Mouse (Mus musculus) neural tube, embryonic 15.5 days (tissue): ENCODE measurements around the gene Mtmr14. TPM values are rescaled to one million over a fixed set of nuclear protein-coding genes. Genes with fewer than 3 reads are reported as not detected.

Experiments
- ATAC-seq: fragments of 200-750 bp; cut with Nextera tagmentation; 2 replicates; pipeline ENCODE4 v1.8.0; 2017; ENCODE audit warnings: mild to moderate bottlenecking, moderate TSS enrichment, moderate library complexity; ENCODE audit not compliant: low FRiP score
- H3K27ac ChIP-seq: fragments of 300-500 bp; sonication (generic); replicated peaks from 2 replicates; pipeline ENCODE4 v1.5.1; 2015; ENCODE audit warnings: mild to moderate bottlenecking, inconsistent platforms
- H3K27me3 ChIP-seq: fragments of 300-500 bp; sonication (generic); replicated peaks from 2 replicates; pipeline ENCODE4 v1.6.1; 2015; ENCODE audit warnings: inconsistent platforms
- H3K36me3 ChIP-seq: fragments of 300-500 bp; sonication (generic); 2 replicates; pipeline ENCODE4 v1.6.1; 2015; ENCODE audit warnings: inconsistent platforms
- H3K4me1 ChIP-seq: fragments of 300-500 bp; sonication (generic); 2 replicates; pipeline ENCODE4 v1.6.1; 2015; ENCODE audit warnings: inconsistent platforms
- H3K4me2 ChIP-seq: fragments of 300-500 bp; sonication (generic); 2 replicates; pipeline ENCODE4 v1.6.1; 2015; ENCODE audit warnings: inconsistent platforms, mild to moderate bottlenecking, moderate library complexity
- H3K4me3 ChIP-seq: fragments of 300-500 bp; sonication (generic); replicated peaks from 2 replicates; pipeline ENCODE4 v1.5.1; 2015; ENCODE audit warnings: mild to moderate bottlenecking, inconsistent platforms
- H3K9ac ChIP-seq: fragments of 300-500 bp; sonication (generic); replicated peaks from 2 replicates; pipeline ENCODE4 v1.6.1; 2015; ENCODE audit warnings: mild to moderate bottlenecking, inconsistent platforms
- H3K9me3 ChIP-seq: fragments of 300-500 bp; sonication (generic); replicated peaks from 2 replicates; pipeline ENCODE4 v1.6.1; 2016; ENCODE audit warnings: inconsistent platforms
- WGBS: fragments of 180-500 bp; shearing (Covaris S2); methylation state at CpG from one replicate; pipeline ENCODE4 v1.1.7; 2015; ENCODE audit warnings: mixed read lengths; 5-methylcytosine and 5-hydroxymethylcytosine counted together
- polyA plus RNA-seq: library from polyadenylated mRNA; unstranded; fragments of >200 nt; fragmentation: Nextera tagmentation; extraction: Ambion mirVana; gene quantifications from 2 replicates; pipeline ENCODE4 v1.2.1, GENCODE M21; 2015

Mtmr14 gene
- polyA plus RNA-seq: 30.2 and 36.7 TPM in 2 replicates

DNA sequence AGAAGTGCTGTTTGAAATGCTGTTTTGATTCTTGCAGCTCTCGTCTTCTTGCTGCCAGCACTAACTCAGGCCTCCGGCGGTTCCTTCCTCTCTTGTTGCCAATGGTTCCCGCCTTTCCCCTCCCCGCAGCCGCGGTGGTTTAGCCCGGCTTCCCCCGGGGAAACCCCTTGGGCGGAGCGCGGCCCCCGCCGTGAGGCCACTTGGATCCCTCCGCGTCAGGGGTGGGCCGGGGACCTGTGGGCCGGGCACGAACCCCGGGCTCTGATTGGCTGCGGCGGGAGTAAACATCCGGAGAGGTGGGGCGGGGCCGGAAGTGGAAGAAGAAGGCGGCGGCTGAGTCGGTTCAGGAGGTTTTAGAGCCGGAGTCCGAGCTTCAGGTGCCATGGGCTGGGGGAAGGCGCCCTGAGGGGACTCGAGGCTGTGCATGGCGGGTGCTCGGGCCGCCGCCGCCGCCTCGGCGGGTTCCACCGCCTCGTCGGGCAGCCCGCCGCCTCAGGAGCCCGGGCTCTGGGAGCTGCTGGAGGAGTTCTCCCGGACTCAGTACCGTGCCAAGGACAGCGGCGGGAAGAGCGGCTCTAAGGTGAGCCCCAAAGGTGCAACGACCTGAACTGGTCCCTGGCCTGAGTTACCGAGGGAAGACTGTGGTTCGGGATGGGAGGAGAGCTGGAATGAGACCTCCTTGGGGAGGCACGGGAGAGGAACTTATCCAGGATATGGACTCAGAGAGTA lies at the start of gene Mtmr14:
TSS of gene Mtmr14 (plus strand) at position 302 of the 729 bp plus-strand sequence.
- WGBS: under 1% methylated on average over 55 of the region's 55 CpGs
- peak within 1 kb of the TSS; percentile 91 for H3K9ac ChIP-seq
- no peaks in the 10 kb centered on the region for H3K27me3 ChIP-seq
- H3K36me3 ChIP-seq: peaks cover 13% of the 10 kb centered on the region
- peak within 1 kb of the TSS; percentile 81 for H3K27ac ChIP-seq
- peak; percentile 99 for ATAC-seq
- peak within 1 kb of the TSS; percentile 95 for H3K4me2 ChIP-seq
- no peaks in the 10 kb centered on the region for H3K9me3 ChIP-seq
- H3K4me3 ChIP-seq: peak within 1 kb of the TSS; percentile 96
- H3K4me1 ChIP-seq: peaks cover 21% of the 10 kb centered on the region

DNA sequence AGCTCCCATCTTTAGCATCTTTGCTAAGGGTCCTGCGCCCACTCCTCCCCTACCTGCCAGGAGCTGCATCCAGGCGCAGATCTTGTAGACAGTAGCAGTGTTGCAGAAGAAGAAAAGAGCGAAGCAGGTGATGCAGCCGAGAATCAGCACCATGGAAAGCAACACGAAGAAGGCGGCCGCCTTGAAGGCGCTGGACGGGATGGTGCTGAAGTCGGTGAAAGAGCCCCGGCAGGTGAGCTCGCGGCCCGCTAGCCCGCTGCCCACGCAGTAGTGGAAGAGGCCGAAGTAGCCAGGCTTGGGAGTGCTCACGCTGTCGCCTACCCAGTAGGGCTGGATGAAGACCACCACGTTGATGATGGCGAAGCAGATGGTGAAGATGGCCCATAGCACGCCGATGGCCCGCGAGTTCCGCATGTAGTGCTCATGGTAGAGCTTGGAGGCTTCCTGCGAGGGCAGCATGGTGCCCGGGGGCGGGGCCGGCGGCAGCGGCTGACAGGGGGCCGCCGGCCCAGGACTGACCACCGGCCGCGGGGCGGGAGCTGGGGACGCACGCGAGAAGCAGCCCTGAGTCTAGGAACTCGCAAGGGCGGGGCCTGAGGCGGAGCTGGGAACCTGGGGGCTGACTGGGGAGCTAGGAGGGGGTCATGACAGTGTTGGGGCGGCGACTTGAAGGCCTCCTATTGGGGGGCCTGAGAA lies 43.7 kb upstream of the Mtmr14 start:
- Histone ChIP-seq H3K9ac (peak overlapping the region; percentile 87), H3K4me2 (peak overlapping the region; percentile 90), H3K4me1 (peaks cover 49% of the 10 kb centered on the region), H3K9me3 (no peaks in the 10 kb centered on the region), H3K4me3 (peak overlapping the region; percentile 73), H3K36me3 (0 out of 2 replicates have a peak, but pooled peaks cover 3% of the 10 kb centered on the region), H3K27ac (peak overlapping the region; percentile 84), H3K27me3 (no peaks in the 10 kb centered on the region)
- WGBS: 2% methylated on average over 46 of the region's 46 CpGs
- peak; percentile 58 for ATAC-seq

DNA sequence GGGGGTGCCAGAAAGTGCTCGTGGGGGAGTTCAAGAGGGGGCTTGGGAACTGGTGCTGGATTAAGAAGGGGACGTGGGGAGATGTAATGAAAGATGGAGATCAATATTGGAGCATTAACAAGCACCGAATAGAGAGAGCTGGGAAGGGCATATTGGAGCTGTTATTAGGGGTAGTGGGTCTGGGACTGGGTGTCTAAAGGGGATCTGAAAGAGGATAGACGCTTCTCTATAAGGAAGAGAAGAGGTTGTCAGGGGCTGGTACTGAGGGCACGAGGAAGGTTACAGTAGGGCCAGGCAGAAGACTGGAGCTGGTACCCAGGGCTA lies 43.2 kb upstream of the Mtmr14 start:
- ATAC-seq: peak; percentile 73

DNA sequence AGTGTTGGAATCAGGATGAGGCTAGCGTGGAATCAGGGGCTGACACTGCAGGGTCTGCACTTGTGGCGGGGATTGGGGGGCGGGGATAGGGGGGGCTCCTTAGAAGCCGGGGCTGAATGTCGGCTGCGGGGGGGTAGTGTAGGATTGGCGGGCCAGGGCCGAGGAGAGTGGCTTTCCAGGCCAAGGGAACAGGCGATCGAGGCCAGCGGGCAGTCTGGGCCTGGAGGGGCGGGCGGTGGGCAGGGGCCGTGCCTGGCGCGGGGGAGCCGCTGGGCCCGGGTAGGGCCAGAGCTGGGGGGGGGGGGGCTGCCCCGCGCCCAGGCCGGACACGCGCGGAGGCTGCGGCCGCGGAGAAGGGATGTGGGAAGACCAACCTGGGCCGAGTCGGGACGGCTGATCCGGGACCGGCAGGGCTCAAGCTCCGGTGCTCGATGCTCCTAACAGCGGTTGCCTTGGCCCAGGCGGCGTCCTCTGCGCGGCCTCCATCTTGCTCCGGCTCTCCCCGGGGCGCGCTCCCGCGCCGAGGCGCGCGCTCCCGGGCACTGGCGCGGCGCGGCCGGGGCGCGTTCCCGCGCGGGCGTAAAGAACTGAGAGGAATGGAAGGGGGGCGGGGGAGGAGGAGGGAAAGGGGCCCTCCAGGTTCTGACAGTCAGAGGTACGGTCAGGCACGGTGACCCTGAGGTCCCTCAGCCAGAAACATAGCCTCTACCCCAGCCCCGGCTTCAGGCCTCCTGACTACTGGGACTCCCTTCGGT lies 42.6 kb upstream of the Mtmr14 start, which contains the start of gene Lhfpl4:
TSS of gene Lhfpl4 (minus strand) at position 544 of the 755 bp plus-strand sequence.
- Histone ChIP-seq H3K27ac (peak within 1 kb of the TSS; percentile 84), H3K4me1 (peaks cover 49% of the 10 kb centered on the region), H3K36me3 (no peaks in the 10 kb centered on the region), H3K9me3 (no peaks in the 10 kb centered on the region), H3K27me3 (no peaks in the 10 kb centered on the region), H3K4me3 (peak within 1 kb of the TSS; percentile 73), H3K4me2 (peak within 1 kb of the TSS; percentile 90), H3K9ac (peak within 1 kb of the TSS; percentile 87)
- ATAC-seq: peak; percentile 86
- under 1% methylated on average over 41 of the region's 66 CpGs for WGBS

More for the DNA sequence above, 43.2 kb upstream of the Mtmr14 start:
- no peaks in the 10 kb centered on the region for H3K9me3 ChIP-seq
- H3K27me3 ChIP-seq: no peaks in the 10 kb centered on the region
- peak overlapping the region; percentile 73 for H3K4me3 ChIP-seq
- peak overlapping the region; percentile 84 for H3K27ac ChIP-seq
- WGBS: under 1% methylated on average over 5 of the region's 5 CpGs
- peak overlapping the region; percentile 87 for H3K9ac ChIP-seq
- peak overlapping the region; percentile 90 for H3K4me2 ChIP-seq
- no peaks in the 10 kb centered on the region for H3K36me3 ChIP-seq
- H3K4me1 ChIP-seq: peaks cover 49% of the 10 kb centered on the region

DNA sequence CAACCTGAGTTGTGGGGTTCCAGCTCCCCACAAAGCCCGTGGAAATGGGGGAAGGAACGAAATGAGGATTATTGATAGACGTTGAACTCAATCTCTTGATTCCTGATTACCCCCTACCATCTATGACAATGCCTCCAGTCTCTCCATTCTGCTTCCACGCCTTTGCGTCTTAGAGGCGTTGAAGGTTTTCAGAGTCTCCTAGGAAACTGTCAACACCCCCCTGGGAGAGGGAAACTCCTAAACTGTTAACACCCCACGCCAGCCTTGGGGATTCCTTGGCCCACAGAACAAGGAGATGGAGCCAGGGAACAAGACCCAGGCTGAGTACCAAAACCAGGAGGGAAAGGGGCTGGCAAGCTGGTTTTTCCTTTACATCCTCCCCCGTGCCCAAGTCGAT lies 42.0 kb upstream of the Mtmr14 start:
- H3K4me2 ChIP-seq: peak overlapping the region; percentile 90
- ATAC-seq: no peak; the same call in 1 of the 2 replicates
- peak overlapping the region; percentile 84 for H3K27ac ChIP-seq
- peak overlapping the region; percentile 73 for H3K4me3 ChIP-seq
- no peaks in the 10 kb centered on the region for H3K36me3 ChIP-seq
- H3K27me3 ChIP-seq: no peaks in the 10 kb centered on the region
- WGBS: 6% methylated on average over 9 of the region's 9 CpGs
- peaks cover 44% of the 10 kb centered on the region for H3K4me1 ChIP-seq
- H3K9ac ChIP-seq: peak overlapping the region; percentile 87
- no peaks in the 10 kb centered on the region for H3K9me3 ChIP-seq

DNA sequence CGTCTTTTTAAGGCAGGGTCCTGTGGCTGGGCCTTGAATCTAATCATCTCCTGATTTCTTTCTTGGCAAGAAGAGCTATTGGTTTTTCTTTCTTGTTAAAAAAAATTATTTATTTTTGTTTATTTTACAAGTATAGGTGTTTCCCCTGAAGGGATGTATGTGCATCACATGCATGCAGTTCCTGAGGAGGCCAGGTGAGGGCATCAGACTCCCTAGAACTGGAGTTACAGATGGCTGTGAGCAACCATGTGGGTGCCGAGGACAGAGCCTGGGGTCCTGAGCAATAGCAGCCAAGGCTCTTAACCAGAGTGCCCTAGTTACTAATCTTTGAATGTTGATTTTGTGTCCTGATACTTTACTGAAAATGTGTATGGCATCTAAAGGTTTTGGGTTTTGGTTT lies 21.4 kb upstream of the Mtmr14 start:
- no peak overlapping the region for H3K27ac ChIP-seq
- H3K36me3 ChIP-seq: no peaks in the 10 kb centered on the region
- H3K4me1 ChIP-seq: no peaks in the 10 kb centered on the region
- no peak overlapping the region for H3K4me3 ChIP-seq
- 77% methylated on average over 2 of the region's 2 CpGs for whole genome bisulfite sequencing
- no peak overlapping the region for H3K9ac ChIP-seq
- no peaks in the 10 kb centered on the region for H3K27me3 ChIP-seq
- no peak for ATAC-seq
- H3K9me3 ChIP-seq: no peaks in the 10 kb centered on the region
- H3K4me2 ChIP-seq: no peak overlapping the region

DNA sequence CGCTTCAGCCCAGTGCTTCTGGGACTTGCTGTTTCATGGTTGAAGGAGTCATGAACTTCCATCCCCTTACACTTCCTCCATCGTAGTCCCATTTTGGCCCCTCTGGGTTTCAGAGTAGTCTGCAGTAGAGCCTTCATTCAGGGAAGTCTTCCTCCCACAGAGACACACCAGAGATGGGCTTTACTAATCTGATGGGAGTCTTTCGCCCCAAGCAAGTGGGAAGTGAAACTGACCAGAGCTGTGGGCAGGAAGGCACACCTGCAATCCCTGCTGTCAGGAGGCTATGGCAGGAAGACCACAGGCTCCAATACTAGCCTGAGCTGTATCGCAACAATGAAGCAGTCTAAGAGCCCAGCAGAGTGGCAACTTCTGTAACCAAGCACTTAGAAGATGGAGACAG lies 11.8 kb upstream of the Mtmr14 start:
- no peak overlapping the region for H3K9ac ChIP-seq
- no peak overlapping the region for H3K4me2 ChIP-seq
- no peak for ATAC-seq
- H3K4me3 ChIP-seq: no peak overlapping the region
- H3K27ac ChIP-seq: no peak overlapping the region
- H3K27me3 ChIP-seq: no peaks in the 10 kb centered on the region
- H3K4me1 ChIP-seq: no peaks in the 10 kb centered on the region
- H3K36me3 ChIP-seq: no peaks in the 10 kb centered on the region
- WGBS: 84% methylated on average over 4 of the region's 4 CpGs
- H3K9me3 ChIP-seq: no peaks in the 10 kb centered on the region

DNA sequence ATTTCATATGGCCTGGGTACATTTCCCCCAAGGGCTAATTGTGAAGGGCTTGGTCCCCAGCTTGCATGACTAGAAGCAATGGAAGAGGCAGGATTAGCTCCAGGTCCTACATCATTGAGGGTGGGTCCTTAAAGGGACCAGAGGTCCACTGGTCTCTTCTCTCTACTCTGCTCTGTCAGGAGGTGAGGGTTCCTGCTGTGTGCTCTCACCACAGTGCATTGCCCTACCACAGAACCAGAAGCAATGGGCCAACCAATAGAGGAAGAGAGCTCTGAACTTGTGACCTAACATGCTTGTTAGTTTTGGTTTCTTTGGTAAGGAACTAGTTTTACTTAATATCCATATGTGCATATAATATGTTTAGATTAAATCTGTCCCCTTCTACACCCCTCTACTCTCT lies 10.9 kb upstream of the Mtmr14 start:
- no peaks in the 10 kb centered on the region for H3K36me3 ChIP-seq
- H3K27ac ChIP-seq: no peak overlapping the region
- no peaks in the 10 kb centered on the region for H3K9me3 ChIP-seq
- H3K9ac ChIP-seq: no peak overlapping the region
- no peak overlapping the region for H3K4me3 ChIP-seq
- ATAC-seq: no peak
- no peaks in the 10 kb centered on the region for H3K4me1 ChIP-seq
- H3K27me3 ChIP-seq: no peaks in the 10 kb centered on the region
- H3K4me2 ChIP-seq: no peak overlapping the region

DNA sequence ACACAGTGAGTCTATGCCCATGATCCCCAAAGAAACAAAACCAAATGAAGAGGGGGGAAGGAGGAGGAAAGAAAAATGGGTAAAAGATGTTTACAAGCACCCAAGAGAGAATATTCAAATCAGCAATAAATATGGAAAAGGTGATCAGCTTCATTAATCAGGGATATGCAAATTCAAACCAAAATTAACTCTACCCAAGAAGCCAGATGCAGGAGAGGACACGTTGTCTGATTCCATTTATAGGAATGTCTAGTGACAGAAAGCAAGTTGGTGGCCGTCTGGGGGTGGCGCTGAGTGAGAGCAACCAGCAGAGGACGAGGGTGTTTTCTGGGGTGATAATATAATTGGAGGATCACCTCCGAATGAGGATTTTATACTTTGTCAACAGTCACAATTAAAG lies 2.5 kb upstream of the Mtmr14 start:
- 74% methylated on average over 5 of the region's 5 CpGs for WGBS
- peaks cover 2% of the 10 kb centered on the region; the same call in 1 of the 2 replicates for H3K36me3 ChIP-seq

DNA sequence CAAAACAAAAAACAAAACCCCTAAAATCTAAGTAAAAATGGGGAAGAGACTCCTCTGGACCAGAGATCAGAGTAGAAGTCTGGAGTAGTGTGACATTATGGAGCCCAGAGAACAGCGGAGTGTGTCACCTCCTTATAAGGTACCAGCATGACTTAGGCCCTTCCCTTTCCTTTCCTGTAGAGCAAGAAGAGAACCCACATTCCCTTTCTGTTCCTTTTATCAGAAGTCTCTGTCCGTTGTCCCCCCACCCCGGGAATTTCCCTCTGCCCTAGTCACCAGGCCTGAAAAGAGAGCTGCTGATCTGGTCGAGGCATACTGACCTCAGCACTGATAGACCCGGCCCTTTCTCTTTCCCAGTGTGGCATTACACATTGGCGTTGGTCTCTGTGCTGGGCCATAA lies 799 bp downstream of the Mtmr14 start:
- Histone ChIP-seq H3K4me3 (peak overlapping the region; percentile 96), H3K27me3 (no peaks in the 10 kb centered on the region), H3K4me2 (peak overlapping the region; percentile 95), H3K9ac (peak overlapping the region; percentile 91), H3K9me3 (no peaks in the 10 kb centered on the region), H3K4me1 (peaks cover 21% of the 10 kb centered on the region), H3K36me3 (peaks cover 13% of the 10 kb centered on the region), H3K27ac (no peak overlapping the region)
- 49% methylated on average over 6 of the region's 6 CpGs for WGBS
- no peak for ATAC-seq

More for the DNA sequence above, 2.5 kb upstream of the Mtmr14 start:
- Histone ChIP-seq H3K9me3 (no peaks in the 10 kb centered on the region), H3K27me3 (no peaks in the 10 kb centered on the region), H3K4me2 (no peak overlapping the region), H3K9ac (no peak overlapping the region), H3K27ac (no peak overlapping the region), H3K4me1 (peaks cover 21% of the 10 kb centered on the region), H3K4me3 (no peak overlapping the region)
- no peak for ATAC-seq

DNA sequence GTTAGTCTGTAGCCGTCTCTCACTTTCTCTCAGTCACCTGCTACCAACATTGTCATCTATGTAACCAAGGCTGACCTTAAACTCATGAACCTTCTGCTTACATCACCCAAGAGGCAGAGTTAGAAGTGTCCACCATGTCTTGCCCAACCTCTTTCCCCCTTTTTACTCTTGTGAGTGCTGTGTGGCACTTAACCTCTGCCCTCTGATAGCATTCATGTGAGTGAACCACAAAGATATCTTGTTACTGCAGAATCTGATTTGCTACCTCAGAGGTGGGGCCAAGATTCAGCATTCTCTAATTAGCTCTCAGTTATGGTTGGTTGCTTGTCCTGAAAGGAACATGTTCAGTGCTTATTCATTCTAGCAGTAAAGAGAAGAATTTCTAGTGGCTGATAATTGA lies 5.1 kb downstream of the Mtmr14 start:
- Histone ChIP-seq H3K27me3 (no peaks in the 10 kb centered on the region), H3K4me2 (no peak overlapping the region), H3K27ac (no peak overlapping the region), H3K4me3 (no peak overlapping the region), H3K9ac (no peak overlapping the region), H3K36me3 (peaks cover 18% of the 10 kb centered on the region), H3K9me3 (no peaks in the 10 kb centered on the region), H3K4me1 (peaks cover 15% of the 10 kb centered on the region)
- 93% methylated on average over 1 of the region's 1 CpGs for WGBS
- ATAC-seq: no peak
